Mouse (Mus musculus): ENCODE results near the gene Coq4.

Gene Coq4

GRCm38 (mm10) chr2:29846061-29846853 lies 59.0 kb downstream of the Coq4 start:
- in situ Hi-C loops (cut with MseI, MboI), result no loop called here

GRCm38 (mm10) chr2:29846911-29847310 lies 59.6 kb downstream of the Coq4 start:
- in situ Hi-C loops (cut with MseI, MboI), result no loop called here

All from mouse trophoblast stem cell (cell line).